Mouse (Mus musculus): Measurements from ENCODE around the gene Cd207. TPM values are rescaled to one million over a fixed set of nuclear protein-coding genes. Genes with fewer than 3 reads are reported as not detected.

Cd207 gene
- polyA plus RNA-seq, 1 experiment = not detected

DNA sequence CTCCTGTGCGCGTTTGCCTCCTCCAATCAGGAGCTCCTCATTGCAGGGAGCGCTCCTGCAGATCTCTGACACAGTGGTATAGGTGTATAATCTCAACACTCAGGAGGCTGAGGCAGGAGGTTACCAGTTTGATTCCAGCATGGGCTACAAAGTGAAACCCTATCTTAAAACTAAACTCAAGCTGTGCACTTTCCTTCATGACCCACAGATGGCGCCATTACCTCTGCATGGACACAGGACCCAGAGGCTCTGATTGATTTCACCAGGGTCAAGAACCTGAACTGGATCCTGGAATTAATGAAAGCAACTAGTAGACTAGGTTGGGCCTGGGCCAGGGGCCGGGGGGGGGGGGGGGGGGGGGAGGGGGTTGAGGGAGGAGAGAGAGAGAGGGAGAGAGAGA, 12.6 kb upstream of the Cd207 start:
- H3K4me2 ChIP-seq (ENCODE audit: low read depth) = no peak overlapping the region
- no peak overlapping the region for H3K4me3 ChIP-seq
- H3K79me2 ChIP-seq (ENCODE audit: control insufficient read depth, insufficient read depth) = no peaks in the 10 kb centered on the region
- H3ac ChIP-seq (ENCODE audit: control insufficient read depth, insufficient read length) = no peak overlapping the region
- TF ChIP-seq TCF3 (IDR thresholded peaks at IDR 0.05; ENCODE audit: insufficient read length, low read depth) (no peak), MAX (IDR thresholded peaks at IDR 0.05; ENCODE audit: low read depth) (no peak), USF1 (IDR thresholded peaks at IDR 0.05; ENCODE audit: low read depth) (no peak), SRF (IDR thresholded peaks at IDR 0.05; ENCODE audit: control insufficient read depth, insufficient read length, low read depth) (no peak), REST (IDR thresholded peaks at IDR 0.05; ENCODE audit: insufficient read depth, insufficient read length) (no peak), E2F4 (IDR thresholded peaks at IDR 0.05; ENCODE audit: insufficient read depth) (no peak), POLR2AphosphoS2 (IDR thresholded peaks at IDR 0.05; ENCODE audit: insufficient read length, low read depth) (no peak), CEBPB (IDR thresholded peaks at IDR 0.05; ENCODE audit: insufficient read depth, poor library complexity, severe bottlenecking) (no peak), POLR2A (IDR thresholded peaks at IDR 0.05; ENCODE audit: insufficient read length, low read depth) (no peak), MYOG (IDR thresholded peaks at IDR 0.05; ENCODE audit: control insufficient read depth in 1 of 3, insufficient read depth in 1 of 3, insufficient read length in 2 of 3, low read depth in 2 of 3) (no peak), MYOD1 (IDR thresholded peaks at IDR 0.05; ENCODE audit: control insufficient read depth in 1 of 3, insufficient read length in 2 of 3, low read depth in 2 of 3) (no peak), TCF12 (IDR thresholded peaks at IDR 0.05; ENCODE audit: insufficient read depth, poor library complexity, severe bottlenecking) (no peak)
- peaks cover 66% of the 10 kb centered on the region for H3K27me3 ChIP-seq (ENCODE audit: control insufficient read depth, insufficient read depth, insufficient read length)
- no peaks in the 10 kb centered on the region for H3K36me3 ChIP-seq (ENCODE audit: control insufficient read depth, insufficient read depth)

DNA sequence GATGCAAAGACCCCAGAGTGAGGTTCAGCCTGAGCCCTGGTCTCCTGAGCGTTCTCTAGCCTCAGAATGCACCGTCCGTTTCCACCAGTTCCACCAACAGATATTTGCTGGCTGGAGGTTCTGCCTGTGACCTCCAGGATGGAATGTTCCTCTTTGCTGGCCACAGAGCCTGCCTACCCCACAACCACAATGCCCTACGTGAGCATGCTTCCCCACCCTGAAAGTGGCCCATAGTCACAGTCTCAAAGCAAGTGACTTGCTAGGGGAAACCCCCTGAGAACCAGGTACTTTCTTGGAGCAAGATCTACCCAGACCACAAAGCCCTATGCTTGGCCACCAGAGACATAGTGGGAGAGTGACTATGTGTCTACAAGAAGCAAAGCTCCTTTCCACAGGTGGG, 11.7 kb upstream of the Cd207 start:
- no peak for TF ChIP-seq TCF3 (IDR thresholded peaks at IDR 0.05; ENCODE audit: insufficient read length, low read depth)
- no peak for TF ChIP-seq SRF (IDR thresholded peaks at IDR 0.05; ENCODE audit: control insufficient read depth, insufficient read length, low read depth)
- no peak for TF ChIP-seq POLR2AphosphoS2 (IDR thresholded peaks at IDR 0.05; ENCODE audit: insufficient read length, low read depth)
- TF ChIP-seq TCF12 (IDR thresholded peaks at IDR 0.05; ENCODE audit: insufficient read depth, poor library complexity, severe bottlenecking) = no peak
- no peak for TF ChIP-seq REST (IDR thresholded peaks at IDR 0.05; ENCODE audit: insufficient read depth, insufficient read length)
- TF ChIP-seq E2F4 (IDR thresholded peaks at IDR 0.05; ENCODE audit: insufficient read depth) = no peak
- no peak for TF ChIP-seq MYOD1 (IDR thresholded peaks at IDR 0.05; ENCODE audit: control insufficient read depth in 1 of 3, insufficient read length in 2 of 3, low read depth in 2 of 3)
- no peak for TF ChIP-seq MYOG (IDR thresholded peaks at IDR 0.05; ENCODE audit: control insufficient read depth in 1 of 3, insufficient read depth in 1 of 3, insufficient read length in 2 of 3, low read depth in 2 of 3)
- TF ChIP-seq MAX (IDR thresholded peaks at IDR 0.05; ENCODE audit: low read depth) = no peak
- TF ChIP-seq CEBPB (IDR thresholded peaks at IDR 0.05; ENCODE audit: insufficient read depth, poor library complexity, severe bottlenecking) = no peak
- no peak for TF ChIP-seq POLR2A (IDR thresholded peaks at IDR 0.05; ENCODE audit: insufficient read length, low read depth)
- TF ChIP-seq USF1 (IDR thresholded peaks at IDR 0.05; ENCODE audit: low read depth) = no peak
- Histone ChIP-seq H3K4me2 (ENCODE audit: low read depth) (no peak overlapping the region), H3K79me2 (ENCODE audit: control insufficient read depth, insufficient read depth) (no peaks in the 10 kb centered on the region), H3ac (ENCODE audit: control insufficient read depth, insufficient read length) (no peak overlapping the region), H3K27me3 (ENCODE audit: control insufficient read depth, insufficient read depth, insufficient read length) (peaks cover 69% of the 10 kb centered on the region), H3K36me3 (ENCODE audit: control insufficient read depth, insufficient read depth) (no peaks in the 10 kb centered on the region), H3K4me3 (no peak overlapping the region)

DNA sequence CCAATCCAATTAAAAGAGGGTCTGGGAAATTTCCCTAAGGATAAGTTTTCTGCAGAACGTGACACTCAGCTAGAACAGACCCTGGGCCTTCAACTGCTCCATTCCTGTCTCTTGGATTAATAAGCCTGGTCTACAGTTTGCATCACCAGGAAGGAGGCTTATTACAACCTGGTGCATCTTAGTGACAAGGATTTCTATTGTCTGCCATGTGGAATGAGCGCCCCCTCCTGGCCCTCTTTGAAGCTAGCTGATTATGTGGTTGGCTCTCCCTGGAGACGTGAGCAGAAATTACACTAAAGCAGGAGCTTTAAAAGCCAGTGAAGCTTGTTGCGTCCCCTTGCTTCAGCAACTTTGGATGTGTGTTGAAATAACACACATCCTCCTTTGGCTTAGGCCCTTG, 4.3 kb downstream of the Cd207 start:
- H3K36me3 ChIP-seq (ENCODE audit: control insufficient read depth, insufficient read depth) = no peaks in the 10 kb centered on the region
- peaks cover 35% of the 10 kb centered on the region for H3K27me3 ChIP-seq (ENCODE audit: control insufficient read depth, insufficient read depth, insufficient read length)
- H3ac ChIP-seq (ENCODE audit: control insufficient read depth, insufficient read length) = no peak overlapping the region
- H3K79me2 ChIP-seq (ENCODE audit: control insufficient read depth, insufficient read depth) = no peaks in the 10 kb centered on the region
- no peak overlapping the region for H3K4me3 ChIP-seq
- no peak for TF ChIP-seq TCF3 (IDR thresholded peaks at IDR 0.05; ENCODE audit: insufficient read length, low read depth)
- TF ChIP-seq POLR2A (IDR thresholded peaks at IDR 0.05; ENCODE audit: insufficient read length, low read depth) = no peak
- no peak for TF ChIP-seq POLR2AphosphoS2 (IDR thresholded peaks at IDR 0.05; ENCODE audit: insufficient read length, low read depth)
- TF ChIP-seq MAX (IDR thresholded peaks at IDR 0.05; ENCODE audit: low read depth) = no peak
- no peak for TF ChIP-seq SRF (IDR thresholded peaks at IDR 0.05; ENCODE audit: control insufficient read depth, insufficient read length, low read depth)
- TF ChIP-seq MYOD1 (IDR thresholded peaks at IDR 0.05; ENCODE audit: control insufficient read depth in 1 of 3, insufficient read length in 2 of 3, low read depth in 2 of 3) = no peak
- no peak for TF ChIP-seq TCF12 (IDR thresholded peaks at IDR 0.05; ENCODE audit: insufficient read depth, poor library complexity, severe bottlenecking)
- TF ChIP-seq MYOG (IDR thresholded peaks at IDR 0.05; ENCODE audit: control insufficient read depth in 1 of 3, insufficient read depth in 1 of 3, insufficient read length in 2 of 3, low read depth in 2 of 3) = no peak
- TF ChIP-seq USF1 (IDR thresholded peaks at IDR 0.05; ENCODE audit: low read depth) = no peak
- TF ChIP-seq REST (IDR thresholded peaks at IDR 0.05; ENCODE audit: insufficient read depth, insufficient read length) = no peak
- TF ChIP-seq E2F4 (IDR thresholded peaks at IDR 0.05; ENCODE audit: insufficient read depth) = no peak
- no peak for TF ChIP-seq CEBPB (IDR thresholded peaks at IDR 0.05; ENCODE audit: insufficient read depth, poor library complexity, severe bottlenecking)
- no peak overlapping the region for H3K4me2 ChIP-seq (ENCODE audit: low read depth)

DNA sequence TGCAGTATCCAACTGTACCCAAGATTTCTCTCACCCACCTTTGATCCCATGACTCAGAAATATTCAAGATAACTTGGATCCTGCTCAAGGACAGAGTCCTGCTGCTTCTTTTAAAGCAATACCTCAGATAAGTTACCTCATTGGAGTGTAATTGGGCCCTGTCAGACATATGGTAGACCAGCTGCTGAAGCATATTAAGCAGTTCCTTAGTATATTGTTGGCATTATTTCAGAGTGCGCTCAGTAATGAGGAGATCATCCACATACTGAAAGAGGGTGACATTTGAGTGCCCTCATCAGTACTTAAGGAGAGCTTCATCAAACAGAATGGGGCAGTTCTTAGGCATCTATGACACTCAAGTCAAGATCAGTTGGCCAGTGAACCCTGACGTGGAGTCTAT, 12.6 kb downstream of the Cd207 start:
- H3K79me2 ChIP-seq (ENCODE audit: control insufficient read depth, insufficient read depth) = no peaks in the 10 kb centered on the region
- TF ChIP-seq SRF (IDR thresholded peaks at IDR 0.05; ENCODE audit: control insufficient read depth, insufficient read length, low read depth) (no peak), MAX (IDR thresholded peaks at IDR 0.05; ENCODE audit: low read depth) (no peak), CEBPB (IDR thresholded peaks at IDR 0.05; ENCODE audit: insufficient read depth, poor library complexity, severe bottlenecking) (no peak), USF1 (IDR thresholded peaks at IDR 0.05; ENCODE audit: low read depth) (no peak), E2F4 (IDR thresholded peaks at IDR 0.05; ENCODE audit: insufficient read depth) (no peak), POLR2AphosphoS2 (IDR thresholded peaks at IDR 0.05; ENCODE audit: insufficient read length, low read depth) (no peak), POLR2A (IDR thresholded peaks at IDR 0.05; ENCODE audit: insufficient read length, low read depth) (no peak), TCF12 (IDR thresholded peaks at IDR 0.05; ENCODE audit: insufficient read depth, poor library complexity, severe bottlenecking) (no peak), MYOD1 (IDR thresholded peaks at IDR 0.05; ENCODE audit: control insufficient read depth in 1 of 3, insufficient read length in 2 of 3, low read depth in 2 of 3) (no peak), MYOG (IDR thresholded peaks at IDR 0.05; ENCODE audit: control insufficient read depth in 1 of 3, insufficient read depth in 1 of 3, insufficient read length in 2 of 3, low read depth in 2 of 3) (no peak), REST (IDR thresholded peaks at IDR 0.05; ENCODE audit: insufficient read depth, insufficient read length) (no peak), TCF3 (IDR thresholded peaks at IDR 0.05; ENCODE audit: insufficient read length, low read depth) (no peak)
- H3K36me3 ChIP-seq (ENCODE audit: control insufficient read depth, insufficient read depth) = no peaks in the 10 kb centered on the region
- H3ac ChIP-seq (ENCODE audit: control insufficient read depth, insufficient read length) = no peak overlapping the region
- no peak overlapping the region for H3K4me2 ChIP-seq (ENCODE audit: low read depth)
- no peak overlapping the region for H3K4me3 ChIP-seq
- H3K27me3 ChIP-seq (ENCODE audit: control insufficient read depth, insufficient read depth, insufficient read length) = peaks cover 31% of the 10 kb centered on the region

Data from myocyte (in vitro differentiated cells).